Comparison of ENCODE assay signal across 8 mouse cellular contexts in the genomic region with DNA sequence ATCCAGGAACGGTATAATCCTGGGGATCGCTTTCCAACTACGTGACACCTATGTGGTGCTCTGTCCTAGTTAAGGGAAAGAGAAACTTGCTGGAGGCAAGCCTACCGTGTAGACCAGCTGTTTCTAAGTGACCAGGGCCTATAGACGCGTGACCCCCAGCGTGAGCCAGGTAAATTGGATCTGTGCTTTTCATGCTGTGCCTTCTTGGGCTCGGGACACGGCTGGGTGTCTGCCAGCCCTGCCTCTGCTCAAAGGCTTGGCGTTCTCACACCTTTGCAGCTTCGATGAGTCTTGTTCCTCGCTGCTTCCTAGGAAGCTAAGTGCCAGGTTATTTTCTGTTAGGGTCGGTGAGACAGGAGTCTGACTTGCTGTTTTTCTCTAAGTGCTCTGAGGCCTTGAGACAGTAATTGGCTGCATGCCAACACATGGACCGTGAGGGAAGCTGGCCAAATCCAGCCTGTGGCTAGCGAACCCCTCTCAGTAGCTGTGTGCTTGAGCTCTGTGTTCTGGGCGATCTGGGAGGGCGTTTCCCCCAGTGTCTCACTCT.
DNase-seq lines count a peak whose midpoint lies in the region; ATAC-seq lines count a peak whose summit lies in the region.
"Had no signal": no experiment of that assay in that cellular context is flagged by ENCODE, and none has a peak within 500 bp of the region (broad histone marks: within the 10 kb centered on the region; RNA-seq: fewer than 3 reads in every experiment).

No protein-coding gene starts in this region.

- H3K4me2 ChIP-seq in neural tube, embryonic 15.5 days: no peak overlapping the region

- H3K9ac ChIP-seq in neural tube, embryonic 15.5 days (replicated peaks): no peak overlapping the region
- H3K9ac ChIP-seq: liver, embryonic 14.5 days had no signal

- H3K4me3 ChIP-seq in neural tube, embryonic 15.5 days (replicated peaks): no peak overlapping the region

- 55% methylated on average over 17 of the region's 17 CpGs for WGBS in neural tube, embryonic 15.5 days

- H3K27ac ChIP-seq in neural tube, embryonic 15.5 days (replicated peaks): peak overlapping the region; percentile 43
- H3K27ac ChIP-seq: liver, embryonic 14.5 days had no signal

- H3K36me3 ChIP-seq in neural tube, embryonic 15.5 days: no peaks in the 10 kb centered on the region

- peak; percentile 20 for DNase-seq in 3T3-L1 (ENCODE audit: low read depth, low spot score)
- peak; percentile 43 for DNase-seq in Muller cell, postnatal 12 days (ENCODE audit: inconsistent ontology term)
- DNase-seq in cerebellum, postnatal 36 days: peak; percentile 30 to 36
- peak; percentile 64 for DNase-seq in heart, postnatal 4 days
- peak; percentile 12 to 45 for DNase-seq in left cerebral cortex, postnatal 36 days (ENCODE audit: low spot score in 2 of 2)
- no peak for DNase-seq in thymus, postnatal 4 days

- no peaks in the 10 kb centered on the region for H3K27me3 ChIP-seq in neural tube, embryonic 15.5 days (replicated peaks)

- intact Hi-C loops in left cerebral cortex, postnatal 36 days (cut with DNase I): no loop called here

- no peaks in the 10 kb centered on the region for H3K9me3 ChIP-seq in neural tube, embryonic 15.5 days (replicated peaks)

- no peak for ATAC-seq in neural tube, embryonic 15.5 days (ENCODE audit: low FRiP score)

- peaks cover 26% of the 10 kb centered on the region for H3K4me1 ChIP-seq in neural tube, embryonic 15.5 days
